Mouse (Mus musculus) heart, embryonic 15.5 days (tissue): ENCODE measurements around the gene Xndc1. TPM values are rescaled to one million over a fixed set of nuclear protein-coding genes. Genes with fewer than 3 reads are reported as not detected.
"Not testable (repeated sequence)": the region's sequence is repeated elsewhere in the genome, so short reads cannot be mapped to it uniquely, and the experiment has no call there.

Experiments used
- ATAC-seq: fragments of 200-750 bp; cut with Nextera tagmentation; replicated peaks from 2 replicates; pipeline ENCODE4 v1.8.0; 2017; ENCODE audit warnings: low read depth, moderate TSS enrichment; ENCODE audit not compliant: insufficient number of reproducible peaks, insufficient read depth, low FRiP score
- H3K27ac ChIP-seq: fragments of 300-500 bp; sonication (generic); 2 replicates; pipeline ENCODE4 v1.5.1; 2015; ENCODE audit warnings: mild to moderate bottlenecking, inconsistent platforms
- H3K27me3 ChIP-seq: fragments of 300-500 bp; sonication (generic); 2 replicates; pipeline ENCODE4 v1.6.1; 2015; ENCODE audit warnings: inconsistent platforms
- H3K36me3 ChIP-seq: fragments of 300-500 bp; sonication (generic); 2 replicates; pipeline ENCODE4 v1.6.1; 2015; ENCODE audit warnings: mild to moderate bottlenecking, inconsistent platforms
- H3K4me1 ChIP-seq: fragments of 300-500 bp; sonication (generic); replicated peaks from 2 replicates; pipeline ENCODE4 v1.6.1; 2015; ENCODE audit warnings: inconsistent platforms
- H3K4me2 ChIP-seq: fragments of 300-500 bp; sonication (generic); 2 replicates; pipeline ENCODE4 v1.6.1; 2015; ENCODE audit warnings: inconsistent platforms, mild to moderate bottlenecking, moderate library complexity
- H3K4me3 ChIP-seq: fragments of 300-500 bp; sonication (generic); 2 replicates; pipeline ENCODE4 v1.5.1; 2015; ENCODE audit warnings: mild to moderate bottlenecking, inconsistent platforms
- H3K9ac ChIP-seq: fragments of 300-500 bp; sonication (generic); 2 replicates; pipeline ENCODE4 v1.6.1; 2015; ENCODE audit warnings: mild to moderate bottlenecking, inconsistent platforms
- H3K9me3 ChIP-seq: fragments of 300-500 bp; sonication (generic); replicated peaks from 2 replicates; pipeline ENCODE4 v1.6.1; 2016; ENCODE audit warnings: inconsistent platforms
- WGBS: fragments of 180-500 bp; shearing (Covaris S2); methylation state at CpG from one replicate; pipeline ENCODE4 v1.1.7; 2015; ENCODE audit warnings: mixed read lengths; 5-methylcytosine and 5-hydroxymethylcytosine counted together
- polyA plus RNA-seq: library from polyadenylated mRNA; unstranded; fragments of >200 nt; fragmentation: Nextera tagmentation; extraction: Ambion mirVana; gene quantifications from 2 replicates; pipeline ENCODE4 v1.2.1, GENCODE M21; 2015

Xndc1 gene
- polyA plus RNA-seq, result 18.9 and 22.0 TPM in 2 replicates

DNA sequence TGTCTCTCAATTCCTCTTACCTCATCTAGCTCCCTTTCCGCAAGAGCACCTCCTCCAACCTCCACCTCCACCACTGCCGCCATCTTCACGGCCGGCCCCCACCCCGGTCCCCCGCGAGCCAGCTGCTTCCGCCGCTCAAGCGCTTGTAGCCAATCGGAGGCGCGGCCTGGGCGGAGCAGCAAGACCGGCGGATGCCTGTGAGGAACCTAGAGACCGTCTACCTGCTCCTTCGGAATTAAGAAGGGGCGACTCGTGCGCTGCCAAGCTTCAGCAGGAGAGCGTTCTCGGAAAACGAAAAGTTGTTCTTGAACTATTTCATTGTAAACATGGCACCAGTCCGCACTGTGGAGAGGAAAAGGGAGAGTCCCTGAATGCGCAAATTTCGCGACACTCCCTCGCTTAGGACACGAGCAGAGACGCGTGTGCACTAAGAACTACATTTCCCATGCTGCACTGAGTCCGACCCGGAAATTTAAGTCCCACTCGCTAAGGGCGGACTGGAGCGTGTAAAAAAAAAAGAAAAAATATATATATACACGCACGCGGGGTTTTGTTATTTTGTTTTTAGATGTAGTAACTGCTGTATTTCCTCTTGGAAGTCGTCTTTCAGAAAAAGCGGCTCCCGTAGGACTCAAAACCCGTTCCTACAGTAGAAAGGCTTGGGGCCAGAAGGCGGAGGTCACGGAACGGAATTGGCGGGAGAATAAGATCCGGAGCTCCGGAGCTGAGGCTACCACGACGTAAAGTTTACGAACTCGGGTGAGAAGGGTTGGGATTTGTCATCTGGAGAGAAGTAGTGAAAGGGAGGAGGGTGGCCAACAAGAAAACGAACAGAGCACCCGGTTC is at the start of gene Xndc1, which contains the start of the genes Rnf121 and Xntrpc:
Gene Xndc1, plus strand, starts transcription at position 466 of the 846 bp plus-strand sequence.
Gene Rnf121, minus strand, starts transcription at position 424 of the 846 bp plus-strand sequence.
Gene Xntrpc, plus strand, starts transcription at position 668 of the 846 bp plus-strand sequence.
- H3K27ac ChIP-seq, result peak within 1 kb of the TSS; percentile 79
- peak within 1 kb of the TSS; percentile 74 for H3K9ac ChIP-seq
- ATAC-seq, result peak; percentile 99
- H3K36me3 ChIP-seq, result no peaks in the 10 kb centered on the region
- H3K4me1 ChIP-seq, result peaks cover 15% of the 10 kb centered on the region
- no peaks in the 10 kb centered on the region for H3K27me3 ChIP-seq
- peak within 1 kb of the TSS; percentile 73 for H3K4me2 ChIP-seq
- peak within 1 kb of the TSS; percentile 77 for H3K4me3 ChIP-seq
- under 1% methylated on average over 56 of the region's 56 CpGs for WGBS
- H3K9me3 ChIP-seq, result no peaks in the 10 kb centered on the region

DNA sequence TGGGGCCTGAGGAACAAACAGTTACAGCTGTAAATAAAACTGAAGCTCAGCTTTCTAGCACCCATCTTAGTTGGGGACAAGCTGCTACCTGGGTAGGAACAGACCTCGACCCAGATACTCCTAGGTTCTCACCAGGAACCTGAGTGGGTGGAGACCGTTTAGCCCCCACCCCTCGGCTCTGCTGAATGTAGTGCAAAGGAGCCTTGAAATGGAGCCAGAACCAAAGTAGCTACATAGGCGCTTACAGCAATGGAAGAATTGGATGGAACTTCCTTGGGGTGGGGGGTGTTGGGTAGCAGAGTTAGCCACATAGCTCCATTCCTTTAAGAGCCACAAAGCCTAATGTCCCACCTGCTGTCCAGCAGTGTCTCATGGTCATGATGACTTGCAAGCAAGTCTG is 48.4 kb upstream of the Xndc1 start:
- Histone ChIP-seq H3K4me2 (no peak overlapping the region), H3K36me3 (peaks cover 48% of the 10 kb centered on the region), H3K9ac (no peak overlapping the region), H3K9me3 (no peaks in the 10 kb centered on the region), H3K4me1 (peaks cover 16% of the 10 kb centered on the region), H3K4me3 (no peak overlapping the region), H3K27me3 (no peaks in the 10 kb centered on the region), H3K27ac (0 out of 2 replicates have a peak overlapping the region, but pooled peaks have one; percentile 64)
- no peak for ATAC-seq
- WGBS, result 71% methylated on average over 4 of the region's 4 CpGs

DNA sequence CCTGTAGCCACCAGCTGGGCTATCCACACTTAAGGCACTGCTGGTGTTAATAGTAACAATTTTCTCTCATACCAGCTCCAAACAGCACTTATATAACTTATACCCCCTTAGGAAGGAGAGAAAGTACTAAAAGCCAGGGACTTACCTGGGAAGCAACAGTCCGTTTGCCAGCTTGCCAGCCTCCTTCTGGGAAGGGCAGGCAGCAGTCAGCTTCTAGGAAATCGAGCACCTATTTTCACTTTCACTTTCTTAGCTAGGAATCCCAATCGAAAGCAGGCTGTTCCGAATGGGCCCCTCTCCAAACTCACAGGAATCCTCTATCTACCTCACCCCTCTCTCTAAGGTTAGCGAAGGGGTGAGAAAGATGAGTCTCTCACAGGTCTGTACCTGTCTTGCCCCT is 47.9 kb upstream of the Xndc1 start:
- Histone ChIP-seq H3K27ac (peak overlapping the region; percentile 64), H3K27me3 (no peaks in the 10 kb centered on the region), H3K4me1 (peaks cover 16% of the 10 kb centered on the region), H3K4me2 (peak overlapping the region; percentile 19; the same call in 1 of the 2 replicates), H3K36me3 (peaks cover 43% of the 10 kb centered on the region), H3K4me3 (no peak overlapping the region), H3K9me3 (no peaks in the 10 kb centered on the region), H3K9ac (peak overlapping the region; percentile 11; the same call in 1 of the 2 replicates)
- 75% methylated on average over 5 of the region's 5 CpGs for WGBS
- ATAC-seq, result no peak

DNA sequence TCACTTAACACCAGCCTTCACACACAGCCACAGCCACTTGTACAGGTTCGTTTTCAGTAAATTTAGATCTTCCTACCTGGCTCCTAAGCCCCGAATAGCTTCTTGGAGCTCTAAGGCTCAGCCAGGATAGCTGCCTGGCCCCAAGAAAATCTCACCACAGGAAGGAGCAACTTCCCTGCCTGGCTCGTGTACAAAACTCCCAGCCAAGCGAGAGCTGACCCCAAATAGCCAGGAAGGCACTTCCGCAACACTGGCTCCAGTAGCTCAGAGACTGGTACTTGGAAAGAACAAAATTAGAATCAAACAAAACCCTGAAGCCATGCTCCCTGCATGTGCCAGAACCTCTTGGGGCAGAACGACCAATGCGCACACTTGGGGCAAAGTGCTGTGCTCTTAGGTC is 47.3 kb upstream of the Xndc1 start:
- 0 out of 2 replicates have a peak overlapping the region, but pooled peaks have one; percentile 19 for H3K4me2 ChIP-seq
- 55% methylated on average over 7 of the region's 7 CpGs for WGBS

DNA sequence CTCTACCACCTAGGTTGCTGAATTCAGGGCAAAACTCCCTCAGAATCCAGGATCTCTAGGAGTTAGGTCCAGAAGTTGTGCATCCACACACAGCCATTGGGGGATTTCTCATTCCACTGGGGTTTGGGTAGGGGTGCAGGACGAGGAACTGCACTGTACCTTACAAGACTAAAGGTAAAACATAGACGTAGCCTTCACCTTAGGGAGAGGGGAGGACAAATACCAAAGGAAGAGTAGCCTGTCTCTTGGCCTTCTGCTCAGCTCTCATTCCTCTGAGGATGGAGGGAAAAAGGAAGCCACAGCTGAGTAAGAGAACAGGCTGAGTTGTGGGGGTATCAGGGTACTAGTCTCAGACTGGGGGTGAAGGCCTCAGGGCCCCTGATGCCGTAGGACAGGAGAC is 46.7 kb upstream of the Xndc1 start, which contains the start of gene Il18bp:
Gene Il18bp, minus strand, starts transcription at position 101 of the 400 bp plus-strand sequence.
- no peak within 1 kb of the TSS; the same call in 1 of the 2 replicates for H3K9ac ChIP-seq

More for the DNA sequence above, 47.3 kb upstream of the Xndc1 start:
- Histone ChIP-seq H3K27me3 (no peaks in the 10 kb centered on the region), H3K4me1 (peaks cover 16% of the 10 kb centered on the region), H3K27ac (peak overlapping the region; percentile 64), H3K4me3 (no peak overlapping the region), H3K36me3 (peaks cover 42% of the 10 kb centered on the region), H3K9ac (no peak overlapping the region; the same call in 1 of the 2 replicates), H3K9me3 (no peaks in the 10 kb centered on the region)
- no peak for ATAC-seq

DNA sequence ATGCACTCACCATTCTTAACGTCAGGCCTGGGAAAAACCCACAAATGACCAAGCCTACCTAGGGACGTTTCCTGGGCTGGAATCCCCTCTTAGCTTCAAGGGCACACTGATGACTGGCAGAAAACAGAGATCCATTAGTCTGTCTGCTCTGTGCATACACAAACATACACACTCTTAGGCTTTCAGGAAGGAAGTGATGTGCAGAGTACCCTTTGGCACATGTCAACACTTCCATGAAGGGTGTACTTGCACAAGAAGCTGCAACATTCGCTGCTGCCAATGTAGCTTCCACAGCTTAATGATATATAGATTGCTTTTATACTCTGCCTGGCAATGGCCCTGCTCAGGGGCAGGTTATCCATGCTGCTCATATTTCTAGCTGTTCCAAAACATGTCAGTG is 45.9 kb upstream of the Xndc1 start:
- H3K27me3 ChIP-seq, result no peaks in the 10 kb centered on the region
- no peak overlapping the region for H3K4me2 ChIP-seq
- H3K9ac ChIP-seq, result no peak overlapping the region
- peaks cover 36% of the 10 kb centered on the region for H3K36me3 ChIP-seq
- H3K4me1 ChIP-seq, result peaks cover 16% of the 10 kb centered on the region
- H3K4me3 ChIP-seq, result no peak overlapping the region
- H3K27ac ChIP-seq, result no peak overlapping the region
- H3K9me3 ChIP-seq, result no peaks in the 10 kb centered on the region
- 54% methylated on average over 3 of the region's 3 CpGs for WGBS
- ATAC-seq, result no peak

More for the DNA sequence above, 46.7 kb upstream of the Xndc1 start, which contains the start of gene Il18bp:
- WGBS, result 83% methylated on average over 3 of the region's 3 CpGs
- H3K4me3 ChIP-seq, result no peak within 1 kb of the TSS
- no peaks in the 10 kb centered on the region for H3K27me3 ChIP-seq
- H3K27ac ChIP-seq, result peak within 1 kb of the TSS; percentile 64
- peaks cover 40% of the 10 kb centered on the region for H3K36me3 ChIP-seq
- no peaks in the 10 kb centered on the region for H3K9me3 ChIP-seq
- peak within 1 kb of the TSS; percentile 19; the same call in 1 of the 2 replicates for H3K4me2 ChIP-seq
- peaks cover 16% of the 10 kb centered on the region for H3K4me1 ChIP-seq
- ATAC-seq, result no peak

DNA sequence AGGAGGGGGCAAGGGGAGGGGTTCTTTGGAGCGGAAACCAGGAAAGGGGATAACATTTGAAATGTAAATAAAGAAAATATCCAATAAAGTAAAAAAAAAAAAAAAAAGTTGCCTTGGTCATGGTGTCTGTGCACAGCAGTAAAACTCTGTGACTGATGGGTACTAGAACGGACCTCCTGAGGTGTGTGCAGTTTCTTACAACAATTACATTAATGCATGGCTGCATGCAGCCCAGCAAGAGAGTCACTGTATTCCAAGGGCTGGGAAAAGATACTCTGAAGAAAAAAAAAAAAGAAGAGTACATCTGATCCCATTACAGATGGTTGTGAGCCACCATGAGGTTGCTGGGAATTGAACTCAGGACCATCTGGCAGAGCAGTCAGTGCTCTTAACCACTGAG is 44.4 kb upstream of the Xndc1 start:
- not testable (repeated sequence) for H3K9ac ChIP-seq, H3K9me3 ChIP-seq, ATAC-seq, H3K4me3 ChIP-seq, H3K27me3 ChIP-seq, H3K4me2 ChIP-seq, H3K27ac ChIP-seq
- Histone ChIP-seq H3K4me1 (peaks cover 16% of the 10 kb centered on the region), H3K36me3 (peaks cover 29% of the 10 kb centered on the region)
- 96% methylated on average over 2 of the region's 2 CpGs for WGBS

DNA sequence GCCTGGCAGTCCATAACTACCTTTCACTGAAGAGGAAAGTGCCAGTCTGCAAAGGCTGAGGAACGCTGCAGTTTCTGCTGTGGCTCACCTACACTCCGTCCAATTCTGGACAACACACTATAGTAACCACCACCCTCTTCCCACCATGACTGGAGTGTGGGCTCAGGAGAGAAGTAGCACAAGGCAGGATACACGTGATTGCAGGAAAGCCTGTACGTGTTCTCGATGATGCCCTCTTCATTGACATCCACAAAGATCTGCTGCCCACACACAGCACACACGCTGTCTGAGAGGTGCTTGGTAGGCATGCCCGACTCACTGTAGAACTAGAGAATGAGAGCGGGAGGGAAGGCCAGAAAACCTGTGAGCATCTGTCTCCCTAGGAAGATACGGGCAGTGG is 41.5 kb upstream of the Xndc1 start:
- H3K4me1 ChIP-seq, result no peaks in the 10 kb centered on the region
- no peak overlapping the region for H3K4me2 ChIP-seq
- WGBS, result 96% methylated on average over 9 of the region's 9 CpGs
- peaks cover 32% of the 10 kb centered on the region for H3K36me3 ChIP-seq
- H3K4me3 ChIP-seq, result no peak overlapping the region
- ATAC-seq, result no peak
- no peak overlapping the region for H3K9ac ChIP-seq
- no peaks in the 10 kb centered on the region for H3K27me3 ChIP-seq
- no peak overlapping the region for H3K27ac ChIP-seq
- no peaks in the 10 kb centered on the region for H3K9me3 ChIP-seq

DNA sequence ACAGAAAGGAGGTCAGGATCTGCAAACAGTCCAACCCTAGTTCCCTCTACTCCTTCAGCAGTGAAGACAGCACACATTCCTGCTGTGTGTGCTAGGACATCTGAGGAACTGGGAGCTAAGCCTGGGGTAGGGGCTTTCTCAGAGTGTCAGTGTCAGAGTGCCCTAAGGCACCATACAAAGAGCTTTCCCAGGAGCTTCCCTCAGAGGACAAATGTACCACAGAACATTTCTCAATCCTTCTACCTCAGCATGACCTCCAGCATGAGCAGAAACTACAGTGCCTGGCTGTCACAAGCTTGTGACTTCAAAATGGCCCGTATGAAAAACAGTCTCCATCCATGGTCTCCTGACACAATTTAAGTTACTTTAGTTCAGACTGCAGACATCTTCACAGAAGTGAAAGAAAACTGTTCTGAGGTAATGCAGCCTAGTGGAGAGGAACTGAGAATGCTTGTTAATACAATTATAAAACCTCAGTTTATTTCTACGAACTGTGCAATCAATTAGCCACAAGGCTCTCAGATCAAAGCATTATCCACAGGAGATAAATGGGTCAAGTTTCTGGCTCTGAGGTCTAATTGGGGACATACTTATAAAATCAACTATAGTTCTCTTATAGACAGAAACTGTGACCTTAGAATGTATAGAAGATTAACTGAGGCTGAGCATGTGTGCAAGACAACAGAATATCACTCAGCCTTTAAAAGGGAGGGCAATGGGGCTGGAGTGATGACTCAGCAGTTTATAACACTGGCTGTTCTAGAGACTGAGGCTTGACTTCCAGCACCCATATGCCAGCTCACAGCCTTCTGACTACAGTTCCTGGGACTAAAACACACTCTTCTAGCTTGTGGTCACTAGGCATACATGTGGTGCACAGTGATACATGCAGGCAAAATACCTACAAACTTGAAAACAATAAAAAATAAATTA is 39.9 kb upstream of the Xndc1 start:
- 81% methylated on average over 2 of the region's 2 CpGs for WGBS
- H3K27me3 ChIP-seq, result no peaks in the 10 kb centered on the region
- H3K27ac ChIP-seq, result no peak overlapping the region
- H3K4me3 ChIP-seq, result no peak overlapping the region
- peaks cover 35% of the 10 kb centered on the region for H3K36me3 ChIP-seq
- no peak overlapping the region for H3K4me2 ChIP-seq
- H3K9ac ChIP-seq, result no peak overlapping the region
- no peak for ATAC-seq
- no peaks in the 10 kb centered on the region for H3K4me1 ChIP-seq
- no peaks in the 10 kb centered on the region for H3K9me3 ChIP-seq

DNA sequence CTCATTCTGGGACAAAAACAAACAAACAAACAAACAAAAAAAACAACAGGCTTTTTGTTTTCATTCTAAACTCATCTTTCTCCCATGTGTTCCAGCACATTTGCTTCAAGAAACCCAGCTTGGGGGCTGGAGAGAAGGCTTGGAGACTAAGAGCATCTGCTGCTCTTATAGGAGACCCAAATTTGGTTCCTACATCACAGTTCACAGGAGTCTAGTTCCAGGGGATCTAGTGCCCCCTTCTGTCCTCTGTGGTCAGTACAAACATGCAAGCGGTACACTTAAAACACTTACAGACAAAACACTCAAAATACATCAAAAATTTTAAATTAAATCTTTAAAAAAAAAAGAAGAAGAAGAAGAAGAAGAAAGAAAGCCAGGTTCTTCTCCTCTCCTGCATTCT is 30.4 kb upstream of the Xndc1 start:
- WGBS, result 94% methylated on average over 1 of the region's 1 CpGs
- no peak for ATAC-seq
- no peak overlapping the region for H3K9ac ChIP-seq

DNA sequence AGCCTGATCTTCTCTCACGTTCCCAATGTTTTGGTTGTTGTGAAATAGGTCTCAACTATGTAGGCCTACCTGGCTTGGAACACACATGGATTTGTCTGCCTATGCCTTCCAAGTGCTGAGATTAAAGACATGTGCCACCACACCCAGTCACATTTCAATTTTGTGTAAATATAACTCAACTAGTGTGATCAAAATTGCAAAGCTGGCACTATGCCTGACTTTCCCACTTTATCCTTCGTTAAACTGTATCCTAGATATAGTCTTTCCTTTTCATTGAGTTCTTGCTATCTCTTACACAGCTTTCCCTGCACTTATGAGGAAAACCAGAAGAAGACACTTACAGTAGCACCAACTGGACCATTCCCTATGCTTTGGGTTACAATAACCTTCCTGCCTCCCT is 29.8 kb upstream of the Xndc1 start:
- H3K4me1 ChIP-seq, result no peaks in the 10 kb centered on the region
- no peak for ATAC-seq
- H3K4me2 ChIP-seq, result no peak overlapping the region
- WGBS, result 75% methylated on average over 2 of the region's 2 CpGs
- no peak overlapping the region for H3K9ac ChIP-seq
- H3K36me3 ChIP-seq, result peaks cover 54% of the 10 kb centered on the region
- no peaks in the 10 kb centered on the region for H3K27me3 ChIP-seq
- no peaks in the 10 kb centered on the region for H3K9me3 ChIP-seq
- no peak overlapping the region for H3K4me3 ChIP-seq
- H3K27ac ChIP-seq, result no peak overlapping the region

More for the DNA sequence above, 30.4 kb upstream of the Xndc1 start:
- no peak overlapping the region for H3K4me2 ChIP-seq
- H3K4me3 ChIP-seq, result no peak overlapping the region
- no peaks in the 10 kb centered on the region for H3K9me3 ChIP-seq
- H3K4me1 ChIP-seq, result no peaks in the 10 kb centered on the region
- H3K27me3 ChIP-seq, result no peaks in the 10 kb centered on the region
- H3K27ac ChIP-seq, result no peak overlapping the region
- peaks cover 59% of the 10 kb centered on the region for H3K36me3 ChIP-seq
